Mouse (Mus musculus) cerebellum, postnatal 4 days (tissue): ENCODE results near the gene Nkx1-2.

Source experiments
- DNase-seq, 2 experiments: peaks; one replicate each; pipeline ENCODE4 v3.0.0; 2022; ENCODE audit warnings: low spot score in 2 of 2, mixed read lengths in 1 of 2

The Nkx1-2 gene

DNA sequence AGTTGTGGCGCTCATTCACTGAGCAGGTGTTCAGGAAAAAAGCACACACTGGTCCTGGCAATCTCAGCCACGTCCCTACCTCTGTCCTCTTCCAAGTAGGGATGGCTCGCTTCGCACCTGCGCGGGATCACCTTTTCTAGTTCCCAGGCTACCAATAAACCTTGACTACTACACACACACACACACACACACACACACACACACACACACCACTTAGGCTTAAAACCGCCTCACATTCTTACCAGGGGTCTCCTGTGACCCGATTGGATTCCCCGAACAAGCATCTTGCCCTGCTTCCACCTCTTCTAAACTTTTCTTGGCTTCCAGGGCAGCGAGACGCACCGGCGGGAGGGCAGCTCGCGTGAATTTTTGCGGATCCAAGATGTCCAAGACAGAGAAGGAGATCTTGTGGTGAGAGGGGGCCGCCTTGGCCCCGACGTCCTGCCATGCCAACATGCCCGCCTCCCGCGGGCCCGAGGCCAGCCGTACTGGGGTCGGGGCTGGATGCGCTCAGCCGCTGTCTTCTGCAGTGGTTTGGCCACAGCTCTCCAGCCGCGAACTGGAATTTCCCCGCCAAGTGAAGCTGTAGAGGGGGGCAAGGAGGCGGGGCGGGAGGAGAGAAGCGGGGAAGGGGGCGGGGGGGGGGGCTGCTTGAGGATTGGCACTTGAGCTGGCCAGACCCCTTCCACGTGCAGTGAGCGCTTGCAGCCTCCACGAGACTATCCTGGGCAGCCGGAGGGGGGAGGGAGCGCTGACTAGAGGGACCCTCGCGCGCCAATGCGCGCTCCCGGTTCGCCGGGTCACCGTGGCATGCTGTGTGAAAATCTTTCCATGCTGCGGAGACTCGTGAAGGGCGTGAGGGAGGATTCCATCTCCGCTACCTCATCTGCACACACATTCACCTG lies at the start of gene Nkx1-2:
Nkx1-2 (minus strand) TSS at position 567 of the 905 bp plus-strand sequence.
- DNase-seq = no peak

DNA sequence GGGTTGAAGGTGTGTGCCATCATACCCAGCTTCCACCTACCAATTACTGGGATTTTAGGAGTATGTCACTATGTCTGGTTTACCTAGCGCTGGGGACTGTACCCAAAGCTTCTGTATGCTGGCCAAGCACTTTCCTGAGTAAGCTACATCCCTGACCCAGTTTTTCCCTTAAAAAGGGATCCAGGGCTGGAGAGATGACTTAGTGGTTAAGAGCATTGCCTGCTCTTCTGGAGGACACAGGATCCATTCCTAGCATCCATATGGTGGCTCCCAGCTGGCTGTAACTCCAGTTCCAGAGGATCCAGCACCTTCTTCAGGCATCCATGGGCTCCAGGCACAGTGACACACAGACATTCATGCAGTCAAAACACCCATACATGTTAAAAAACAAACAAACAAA lies 47.1 kb upstream of the Nkx1-2 start:
- no peak for DNase-seq

DNA sequence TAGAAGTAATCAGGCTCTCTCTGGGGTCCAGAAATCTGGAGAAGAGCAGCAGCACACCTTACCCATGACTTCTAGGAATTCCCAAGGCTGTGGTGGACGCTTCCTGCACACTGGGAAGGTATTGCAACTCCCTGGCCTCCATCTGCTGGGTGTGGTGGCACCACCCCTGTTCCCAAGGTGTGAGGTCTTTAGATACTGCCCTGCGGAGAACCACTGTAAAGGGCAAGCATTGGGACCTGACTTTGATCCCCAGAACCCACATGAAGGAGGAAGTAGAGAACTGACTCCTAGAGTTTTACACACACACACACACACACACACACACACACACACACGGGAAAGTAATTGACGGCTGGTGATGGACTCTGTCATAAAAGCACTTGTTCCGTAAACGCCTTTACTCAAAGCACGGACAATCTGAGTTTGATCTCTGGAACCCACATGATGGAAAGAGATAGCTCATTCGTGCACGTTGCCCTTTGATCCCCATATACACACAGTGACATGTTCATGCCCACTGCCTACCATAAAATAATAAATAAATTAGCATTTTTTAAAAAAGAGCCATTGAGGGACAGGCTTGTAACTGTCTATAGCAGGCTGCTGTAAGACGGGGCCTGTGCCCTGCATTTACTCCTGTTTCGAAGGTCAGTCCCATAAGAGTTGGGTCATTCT lies 45.3 kb upstream of the Nkx1-2 start:
- no peak for DNase-seq

DNA sequence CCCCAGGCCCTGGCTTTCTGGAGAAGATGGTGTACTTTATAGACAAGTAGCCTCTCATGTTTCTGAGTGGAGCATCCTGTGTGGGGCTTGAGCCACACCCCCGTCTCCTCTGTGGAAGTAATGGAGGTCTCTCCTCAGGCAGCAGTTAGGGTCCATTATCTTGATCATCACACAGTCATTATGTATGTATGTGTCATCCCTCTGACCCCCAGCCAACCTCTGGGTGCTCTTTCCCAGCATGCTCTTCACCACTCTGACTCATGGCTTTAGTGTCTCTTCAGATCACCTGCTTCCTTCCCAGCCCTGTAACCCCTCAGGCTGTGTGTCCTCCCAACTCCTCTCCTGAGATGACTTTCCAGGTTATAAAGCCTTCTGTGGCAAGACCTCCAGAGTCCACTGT lies 42.2 kb upstream of the Nkx1-2 start:
- no peak for DNase-seq

DNA sequence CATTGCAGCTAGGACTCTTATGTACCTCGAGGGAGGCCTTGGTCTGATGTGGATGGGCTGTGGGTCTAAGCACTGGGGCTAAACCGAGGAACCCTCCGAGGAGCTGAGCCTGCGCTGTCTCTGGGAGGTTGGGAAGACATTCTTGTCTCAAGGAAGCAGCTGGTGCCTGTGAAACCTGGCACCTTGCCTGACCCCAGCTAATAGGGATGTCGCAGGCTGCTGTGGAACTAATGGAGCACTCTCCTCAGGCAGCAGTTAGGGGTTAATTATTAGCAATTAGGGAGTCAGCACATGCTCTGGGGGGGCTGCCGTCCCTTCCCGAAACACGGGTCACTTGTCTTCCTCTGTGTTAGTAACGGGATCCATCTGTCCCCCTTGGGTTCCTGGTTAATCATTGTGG lies 41.5 kb upstream of the Nkx1-2 start:
- peak in 1 of 2 experiments; percentile 61 for DNase-seq

DNA sequence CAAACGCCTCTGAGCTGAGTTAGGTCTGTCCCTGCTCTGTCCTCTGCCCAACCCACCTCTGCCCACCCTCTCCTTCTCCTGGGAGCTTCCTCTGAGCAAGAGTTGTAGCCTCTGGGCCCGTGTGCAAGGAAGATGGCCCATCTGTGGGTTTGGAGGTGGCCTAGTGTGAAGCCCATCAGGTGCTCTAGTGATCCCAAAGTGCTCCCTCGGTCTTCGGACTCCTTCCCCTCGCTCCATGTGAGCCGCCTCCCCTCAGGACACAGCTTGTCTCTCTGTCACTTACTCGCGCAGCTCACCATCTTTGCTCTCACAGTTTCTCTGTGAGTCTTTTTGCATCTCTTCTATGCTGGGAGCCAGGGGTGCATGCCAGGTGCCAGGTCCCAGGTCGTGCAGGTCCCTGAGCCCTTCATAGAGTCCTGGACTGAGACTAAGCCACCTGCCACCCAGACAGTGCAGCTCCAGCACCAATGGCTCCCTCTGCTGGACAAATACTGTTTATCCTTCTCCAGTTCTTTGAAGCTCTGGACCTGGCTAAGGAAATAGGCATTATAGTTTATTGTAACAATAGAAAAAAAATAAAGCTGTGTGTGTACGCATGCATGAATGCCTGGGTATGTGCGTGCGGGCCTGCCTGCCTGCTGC lies 39.1 kb upstream of the Nkx1-2 start:
- peak in 1 of 2 experiments; percentile 44 for DNase-seq

DNA sequence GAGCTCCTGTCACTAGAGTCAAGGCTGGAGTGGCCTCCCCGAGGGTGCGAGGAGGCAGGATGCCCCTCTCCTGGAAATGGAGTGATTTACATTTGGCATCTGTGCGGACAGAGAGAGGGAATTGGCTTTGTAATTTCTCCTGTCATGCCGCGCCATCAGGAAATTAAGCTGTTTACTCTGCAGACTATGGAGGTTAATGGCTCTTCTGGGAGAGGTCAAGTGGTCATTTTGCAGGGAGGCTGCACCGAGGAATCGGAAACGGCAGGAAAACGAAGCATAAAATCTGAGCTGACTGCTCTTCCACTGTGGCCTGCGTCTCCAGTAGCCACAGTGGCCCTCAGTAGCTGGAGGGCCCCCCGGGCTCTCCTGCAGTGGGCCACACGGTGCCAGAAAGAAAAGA lies 37.9 kb upstream of the Nkx1-2 start:
- DNase-seq = no peak

DNA sequence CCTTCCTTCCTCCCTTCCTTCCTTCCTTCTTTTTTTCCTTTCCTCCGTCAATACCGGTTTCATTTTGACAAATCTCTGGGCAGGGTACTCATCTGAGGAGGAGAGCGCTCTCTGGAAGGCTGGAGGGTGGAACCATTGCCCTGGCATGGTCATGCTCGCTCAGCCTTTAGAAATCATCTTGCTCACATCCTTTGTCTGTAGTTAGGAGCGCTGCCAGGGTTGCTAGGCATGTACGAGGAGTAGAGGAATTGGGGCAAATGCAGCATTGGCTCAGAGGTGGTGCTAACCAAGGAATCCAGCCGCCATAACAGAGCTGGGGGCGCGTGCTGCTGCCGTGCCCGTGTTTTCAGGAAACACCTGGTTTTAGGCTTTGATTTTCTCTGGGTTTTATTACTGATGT lies 31.9 kb upstream of the Nkx1-2 start:
- DNase-seq = peak in 1 of 2 experiments; percentile 62

DNA sequence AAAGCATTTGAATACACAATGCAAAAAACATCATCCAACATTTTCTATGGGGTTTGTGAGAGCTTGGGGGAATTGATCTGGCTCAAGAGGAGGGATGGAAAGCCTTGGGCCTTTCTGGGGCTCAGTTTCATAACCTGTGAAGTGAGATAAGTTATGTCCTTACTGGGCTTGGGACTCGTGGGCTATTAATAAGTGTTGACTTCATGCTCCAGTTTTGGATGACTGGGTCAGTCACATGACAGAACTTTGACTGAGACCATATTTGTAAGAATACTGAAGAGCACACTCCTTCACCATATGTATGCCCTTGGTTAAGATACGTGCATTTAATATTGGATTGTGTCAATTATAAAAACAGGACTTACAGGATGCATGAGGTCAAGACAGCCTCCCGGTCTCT lies 28.0 kb upstream of the Nkx1-2 start:
- no peak for DNase-seq

DNA sequence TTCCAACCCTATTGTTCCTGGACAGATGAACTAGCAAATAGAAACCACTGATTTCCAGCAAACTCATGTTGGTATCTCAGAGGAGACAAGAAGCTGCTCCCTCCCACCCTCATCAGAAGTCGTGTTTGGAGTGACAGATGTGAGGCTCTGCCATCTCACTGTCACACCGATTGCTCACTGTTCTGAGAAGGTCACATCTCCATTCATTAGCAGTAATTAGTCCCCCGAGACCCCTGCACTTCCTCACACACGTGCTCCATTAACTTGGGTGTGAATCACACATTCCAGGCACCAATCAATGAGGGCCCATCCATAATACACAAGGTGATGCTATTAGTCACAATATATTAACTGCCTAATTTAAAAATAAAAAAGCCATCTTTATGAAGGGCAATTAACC lies 26.7 kb upstream of the Nkx1-2 start:
- no peak for DNase-seq

DNA sequence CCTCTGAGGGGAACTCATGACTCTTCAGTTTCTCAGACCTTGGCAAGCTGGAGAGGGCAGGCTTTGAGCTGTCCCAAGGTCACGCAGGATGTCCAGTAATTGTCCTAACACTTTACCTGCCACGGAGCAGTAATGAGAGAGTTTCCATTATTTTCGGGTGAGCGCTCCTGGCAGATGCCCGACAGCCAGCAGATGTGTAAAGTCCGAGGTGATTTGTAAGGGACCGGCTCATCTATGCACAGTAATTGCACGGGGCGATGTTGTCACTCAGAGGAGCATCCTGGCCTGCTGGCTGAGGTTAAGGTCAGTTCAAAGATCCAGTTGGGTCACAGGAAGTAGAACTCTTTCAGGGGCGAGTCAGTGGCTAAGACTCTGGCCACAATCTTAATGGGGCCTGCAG lies 24.7 kb upstream of the Nkx1-2 start:
- no peak for DNase-seq

DNA sequence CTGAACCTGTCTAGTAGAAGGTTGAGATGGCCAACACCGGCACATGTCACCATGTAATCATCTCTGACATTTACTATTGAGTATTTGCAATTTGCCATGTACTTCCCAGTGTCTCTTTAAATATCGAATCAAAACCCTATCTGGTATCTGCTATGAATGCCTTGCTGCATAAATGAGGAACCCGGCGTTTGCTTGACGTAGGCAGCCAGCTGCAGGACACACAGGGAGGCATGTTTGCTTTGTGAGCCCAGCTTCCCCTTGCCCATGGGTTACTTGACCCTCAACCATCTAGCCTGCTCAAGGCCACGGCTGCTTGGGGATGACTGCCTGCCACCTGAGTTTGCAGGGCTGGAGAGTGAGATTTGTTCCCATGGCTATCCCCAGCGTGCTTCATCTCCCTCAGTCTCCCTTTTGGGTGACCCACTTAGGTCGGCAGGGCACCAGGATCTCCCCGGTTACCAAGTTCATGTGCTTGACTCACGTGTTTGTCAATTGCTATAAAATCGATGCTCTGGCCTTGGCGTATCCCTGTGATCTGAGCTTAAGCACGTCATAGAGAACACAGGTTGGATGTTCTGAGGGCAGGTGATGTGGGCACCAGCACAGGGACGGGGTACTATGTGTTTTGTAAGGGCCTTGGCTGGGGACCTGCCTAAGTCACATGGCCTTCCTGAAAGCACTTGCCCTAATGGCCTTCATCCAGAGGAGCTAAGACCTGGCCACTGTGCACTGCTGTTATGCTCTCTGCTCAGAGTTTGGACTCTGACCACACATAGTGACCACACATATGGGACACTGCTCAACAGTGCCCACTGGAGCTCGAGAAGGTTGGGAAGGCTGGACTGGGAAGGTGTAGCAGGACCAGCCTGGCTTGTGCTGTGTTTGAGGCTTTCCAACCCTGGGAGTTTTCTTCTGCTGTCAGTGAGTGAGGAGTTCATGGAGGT lies 20.8 kb upstream of the Nkx1-2 start:
- no peak for DNase-seq

DNA sequence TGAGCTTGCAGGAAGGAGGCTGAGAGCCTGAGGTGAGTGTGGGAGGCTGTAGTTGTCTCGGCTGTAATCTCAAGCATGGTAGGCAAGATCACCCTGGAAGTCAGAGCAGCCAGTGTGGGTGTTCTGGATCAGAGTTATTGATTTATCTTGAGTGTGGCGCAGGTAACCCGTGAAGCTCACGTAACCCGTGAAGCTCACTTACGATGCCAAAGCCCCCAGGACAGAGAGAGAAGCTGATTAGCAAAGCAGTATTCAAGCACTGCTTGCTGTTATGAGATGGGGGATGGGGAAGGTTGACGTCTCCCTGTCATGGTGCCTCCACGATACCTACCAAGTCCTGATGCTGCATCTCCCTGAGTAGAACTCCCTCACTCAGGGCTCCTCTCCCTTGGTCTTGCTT lies 20.1 kb upstream of the Nkx1-2 start:
- DNase-seq = no peak

DNA sequence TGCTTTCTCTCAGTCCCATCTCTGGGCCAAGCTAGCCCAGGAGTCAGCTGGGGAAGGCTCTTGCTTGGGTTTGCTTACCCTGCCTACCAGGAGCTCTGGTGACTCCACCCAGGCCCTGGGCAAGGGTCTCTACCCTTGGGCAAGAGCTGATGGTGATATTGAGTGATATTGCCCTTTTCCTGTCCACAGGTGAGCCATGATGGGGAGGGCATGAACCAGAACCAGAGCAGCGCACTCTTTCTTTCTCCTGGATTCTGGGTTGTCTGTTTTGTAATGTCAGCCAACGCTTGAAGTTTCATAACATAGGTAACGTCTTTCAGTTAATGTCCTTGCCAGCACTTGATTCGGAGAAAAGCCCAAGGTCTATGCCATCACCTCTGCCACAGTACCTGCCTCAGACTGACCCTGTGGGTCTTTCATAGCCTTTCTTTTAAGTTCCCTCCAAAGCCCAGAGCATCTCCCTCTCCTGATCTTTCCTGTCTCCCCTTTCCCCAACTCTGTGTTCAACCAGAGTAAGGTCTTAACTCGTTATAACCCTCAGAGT lies 17.7 kb upstream of the Nkx1-2 start:
- no peak for DNase-seq

DNA sequence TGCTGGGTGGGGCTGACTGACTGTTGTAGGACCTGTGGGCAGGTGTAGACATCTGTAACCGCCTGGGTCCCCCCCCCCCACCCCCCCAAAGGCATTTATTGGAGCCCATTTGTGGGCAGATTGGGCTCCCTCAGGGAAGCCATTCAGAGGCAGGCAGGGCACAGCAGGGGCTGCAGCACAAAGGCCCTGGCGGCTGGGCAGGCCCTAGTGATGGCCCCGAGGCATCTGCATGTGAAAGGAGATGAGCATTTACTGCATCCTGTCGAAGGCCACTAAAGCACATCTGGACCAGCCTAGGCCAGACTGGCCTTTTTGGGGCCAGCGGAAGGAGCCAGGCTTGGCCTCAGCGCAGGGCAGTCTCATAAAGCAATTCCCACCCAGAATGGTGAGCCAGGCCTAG lies 17.0 kb upstream of the Nkx1-2 start:
- no peak for DNase-seq

DNA sequence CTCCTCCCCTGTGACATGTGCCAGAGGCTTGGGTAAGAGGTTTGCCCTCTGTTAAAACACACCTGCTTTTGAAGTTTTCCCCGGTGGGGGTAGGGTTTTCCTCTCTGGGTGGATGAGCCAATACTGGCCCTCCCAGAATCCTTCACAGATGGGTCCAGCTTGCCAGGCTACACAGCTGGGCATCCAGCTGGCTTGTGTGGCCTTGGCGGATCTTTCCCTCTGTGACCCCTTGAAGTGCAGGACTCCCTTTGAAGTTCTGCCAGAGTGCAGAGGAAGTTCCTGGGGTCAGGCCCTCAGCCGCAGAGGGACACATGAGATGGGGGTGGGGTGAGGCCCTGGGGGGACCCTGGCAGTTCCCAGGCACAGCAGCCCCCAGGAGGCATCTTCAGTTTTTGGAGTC lies 15.9 kb upstream of the Nkx1-2 start:
- no peak for DNase-seq

DNA sequence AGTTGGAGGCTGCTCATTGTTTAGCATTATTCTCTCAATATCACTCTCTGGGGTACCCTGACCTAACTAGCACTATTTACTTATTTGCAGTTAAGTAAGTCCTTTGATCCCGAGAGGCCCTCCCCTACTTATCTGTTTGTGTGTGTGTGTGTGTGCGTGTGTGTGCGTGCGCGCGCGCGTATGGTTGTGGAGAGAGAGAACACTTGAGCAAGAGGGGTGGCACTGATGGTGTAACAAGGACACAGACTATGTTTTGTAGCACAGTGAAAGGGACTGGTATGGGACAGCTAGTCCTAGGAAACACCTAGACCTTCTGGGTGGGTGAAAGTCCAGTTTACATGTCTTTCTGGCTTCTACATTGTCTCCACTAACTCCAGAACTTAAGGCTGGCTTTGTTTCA lies 12.1 kb upstream of the Nkx1-2 start:
- DNase-seq = no peak

DNA sequence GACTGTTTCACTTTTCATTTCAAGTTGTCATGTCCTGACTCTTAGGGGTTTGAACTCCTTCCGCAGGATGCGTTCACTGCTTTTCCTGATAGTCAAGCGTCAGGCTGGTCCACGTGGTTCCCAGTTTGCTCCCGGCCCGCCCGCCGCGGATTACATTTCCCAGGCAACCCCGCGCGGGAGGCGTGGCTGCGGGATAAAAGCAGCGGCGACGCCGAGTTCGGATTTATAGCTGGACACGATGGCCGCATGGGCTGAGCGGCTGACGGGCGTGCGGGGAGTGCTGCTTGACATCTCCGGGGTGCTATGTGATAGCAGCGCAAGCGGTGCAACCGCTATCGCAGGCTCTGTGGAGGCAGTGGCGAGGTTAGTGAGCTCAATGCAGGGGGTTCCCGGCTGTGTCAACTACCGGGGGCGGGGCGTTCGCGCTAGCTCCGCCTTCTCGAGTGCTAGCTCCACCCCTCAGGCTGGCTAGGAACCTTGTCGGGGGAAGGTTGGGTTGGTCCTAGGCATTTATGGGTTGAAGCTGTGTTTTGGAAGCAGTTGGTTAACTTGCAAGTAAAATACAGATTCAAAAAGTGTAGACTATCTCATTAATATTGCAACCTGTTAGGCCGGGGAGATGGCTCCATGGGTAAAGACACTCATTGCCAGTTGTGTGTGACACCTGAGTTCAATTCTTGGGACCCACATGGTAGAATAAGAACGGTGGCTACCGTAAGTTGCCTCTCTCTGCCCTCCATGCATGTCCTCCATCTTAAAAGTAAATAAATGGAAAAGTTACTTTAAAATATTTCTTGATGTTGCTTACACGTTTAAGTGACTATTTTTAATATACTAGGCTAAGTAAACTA lies 11.3 kb upstream of the Nkx1-2 start, which contains the start of gene Lhpp:
Lhpp (plus strand) TSS at position 171 of the 851 bp plus-strand sequence.
- DNase-seq = peak; percentile 39 to 67

DNA sequence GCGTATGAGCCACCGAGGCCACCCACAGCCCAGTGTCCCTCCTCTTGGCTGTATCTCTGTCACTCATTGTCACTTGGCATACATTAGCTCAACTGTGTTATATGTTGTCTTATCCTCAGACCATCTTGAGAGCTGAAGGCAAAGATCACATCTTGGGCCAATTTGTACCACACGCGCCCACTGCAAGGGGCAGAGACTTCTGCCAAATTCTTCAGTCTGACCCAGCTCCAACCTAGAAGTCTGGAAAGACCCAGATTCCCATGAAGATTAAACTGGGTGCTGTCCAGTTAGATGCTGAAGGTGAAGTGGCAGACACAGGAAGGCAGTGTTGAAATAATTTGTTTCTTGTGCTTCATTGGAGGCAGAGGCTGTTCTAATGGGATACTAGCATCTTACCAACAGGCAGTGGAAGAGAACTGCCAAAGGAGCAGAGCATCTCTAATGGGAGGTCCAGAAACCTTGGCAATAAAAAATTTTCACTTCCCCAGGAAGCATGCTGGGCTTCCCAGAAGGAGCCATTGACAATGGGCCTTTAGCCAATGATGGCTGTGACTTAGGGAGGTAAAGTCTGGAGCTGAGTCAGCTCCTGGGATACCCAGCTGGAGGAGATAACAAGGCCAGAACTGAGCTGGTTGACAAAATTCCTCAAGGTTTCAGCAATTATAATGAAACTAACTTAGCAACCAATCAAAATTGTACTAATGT lies 9.0 kb upstream of the Nkx1-2 start:
- DNase-seq = no peak

DNA sequence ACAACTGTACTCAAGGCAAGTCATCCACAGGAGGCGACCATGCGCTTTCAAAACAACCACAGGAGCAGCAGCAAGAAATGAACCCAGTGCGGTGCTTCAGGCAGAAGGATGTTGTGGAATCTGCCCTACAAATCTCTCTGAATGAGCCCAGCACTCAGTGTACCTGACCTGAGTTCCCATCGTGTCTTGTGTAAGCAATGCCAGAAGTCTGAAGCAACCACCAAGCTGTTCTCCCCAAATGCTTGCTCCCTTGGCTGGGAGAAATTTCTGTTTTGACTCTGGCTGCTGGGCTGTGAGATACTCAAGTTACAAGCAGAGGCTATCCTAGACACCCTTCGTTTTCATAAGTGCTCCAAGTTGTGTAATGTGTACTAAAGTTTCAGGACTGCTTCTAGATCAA lies 6.3 kb upstream of the Nkx1-2 start:
- no peak for DNase-seq
